Mouse (Mus musculus): Measurements from ENCODE around the gene Tbc1d8b. TPM values are rescaled to one million over a fixed set of nuclear protein-coding genes. Genes with fewer than 3 reads are reported as not detected.
"Not testable (repeated sequence)": the region's sequence is repeated elsewhere in the genome, so short reads cannot be mapped to it uniquely, and the experiment has no call there.

The Tbc1d8b gene
- total RNA-seq (2021): 1 to 10 TPM; 1.8 to 2.2 TPM

- peak; percentile 77 for DNase-seq
- intact Hi-C loops (cut with DNase I): no loop called here
These were observed at the start of gene Tbc1d8b for GRCm38 (mm10) chrX:139684775-139685695. Tbc1d8b (plus strand) TSS chrX:139684996.

- no peak for DNase-seq
- intact Hi-C loops (cut with DNase I): no loop called here
These were observed 45.1 kb upstream of the Tbc1d8b start for GRCm38 (mm10) chrX:139639744-139640143.

GRCm38 (mm10) chrX:139640418-139640817, 44.4 kb upstream of the Tbc1d8b start:
- DNase-seq: no peak
- intact Hi-C loops (cut with DNase I): no loop called here

- no peak for DNase-seq
- intact Hi-C loops (cut with DNase I): no loop called here
These were observed 32.6 kb upstream of the Tbc1d8b start for GRCm38 (mm10) chrX:139652226-139652625.

GRCm38 (mm10) chrX:139653292-139653691, 31.5 kb upstream of the Tbc1d8b start:
- no peak for DNase-seq
- intact Hi-C loops (cut with DNase I): no loop called here

- no peak for DNase-seq
- intact Hi-C loops (cut with DNase I): no loop called here
These were observed 30.3 kb upstream of the Tbc1d8b start for GRCm38 (mm10) chrX:139654350-139655063.

GRCm38 (mm10) chrX:139662111-139662510, 22.7 kb upstream of the Tbc1d8b start:
- intact Hi-C loops (cut with DNase I): loop anchor here (10.0 kb wide), 1 partner anchor 287 kb away; no protein-coding TSS in a partner anchor

GRCm38 (mm10) chrX:139665829-139666228, 19.0 kb upstream of the Tbc1d8b start:
- intact Hi-C loops (cut with DNase I): loop anchor here (10.0 kb wide), 1 partner anchor 291 kb away; no protein-coding TSS in a partner anchor
- DNase-seq: no peak

More at GRCm38 (mm10) chrX:139662111-139662510, 22.7 kb upstream of the Tbc1d8b start:
- no peak for DNase-seq

GRCm38 (mm10) chrX:139684410-139684774, 404 bp upstream of the Tbc1d8b start:
- no peak for DNase-seq
- intact Hi-C loops (cut with DNase I): no loop called here

- intact Hi-C loops (cut with DNase I): no loop called here
- no peak for DNase-seq
These were observed 29.6 kb downstream of the Tbc1d8b start, which contains the start of gene Gm15013 for GRCm38 (mm10) chrX:139714381-139714780. Gm15013 (minus strand) TSS chrX:139714481.

- intact Hi-C loops (cut with DNase I): no loop called here
These were observed 37.6 kb downstream of the Tbc1d8b start for GRCm38 (mm10) chrX:139722350-139722749.

GRCm38 (mm10) chrX:139730541-139730940, 45.7 kb downstream of the Tbc1d8b start:
- DNase-seq: no peak
- intact Hi-C loops (cut with DNase I): no loop called here

More at GRCm38 (mm10) chrX:139722350-139722749, 37.6 kb downstream of the Tbc1d8b start:
- no peak for DNase-seq

- intact Hi-C loops (cut with DNase I): no loop called here
- no peak for DNase-seq
These were observed 52.3 kb downstream of the Tbc1d8b start for GRCm38 (mm10) chrX:139737066-139737465.

GRCm38 (mm10) chrX:139751855-139752254, 67.1 kb downstream of the Tbc1d8b start:
- intact Hi-C loops (cut with DNase I): no loop called here
- peak; percentile 66 for DNase-seq

GRCm38 (mm10) chrX:139758634-139759033, 73.8 kb downstream of the Tbc1d8b start:
- DNase-seq; intact Hi-C loops (cut with DNase I): not testable (repeated sequence)

- no peak for DNase-seq
- intact Hi-C loops (cut with DNase I): loop anchor here (10.0 kb wide), 1 partner anchor 388 kb away; no protein-coding TSS in a partner anchor
These were observed 77.8 kb downstream of the Tbc1d8b start for GRCm38 (mm10) chrX:139762546-139762945.

- intact Hi-C loops (cut with DNase I): loop anchor here (10.0 kb wide), 1 partner anchor 395 kb away; no protein-coding TSS in a partner anchor
These were observed 85.3 kb downstream of the Tbc1d8b start for GRCm38 (mm10) chrX:139769975-139770637.

GRCm38 (mm10) chrX:139774309-139775083, 89.7 kb downstream of the Tbc1d8b start:
- intact Hi-C loops (cut with DNase I): no loop called here
- peak; percentile 60 for DNase-seq

More at GRCm38 (mm10) chrX:139769975-139770637, 85.3 kb downstream of the Tbc1d8b start:
- no peak for DNase-seq

GRCm38 (mm10) chrX:139775084-139775612, 90.4 kb downstream of the Tbc1d8b start:
- DNase-seq: no peak
- intact Hi-C loops (cut with DNase I): no loop called here

GRCm38 (mm10) chrX:139777357-139777756, 92.6 kb downstream of the Tbc1d8b start:
- intact Hi-C loops (cut with DNase I): no loop called here
- DNase-seq: no peak
